Mouse (Mus musculus): ENCODE measurements around the gene Olfr1383. TPM values are rescaled to one million over a fixed set of nuclear protein-coding genes. Genes with fewer than 3 reads are reported as not detected.

Gene Olfr1383
- polyA plus RNA-seq (2014; fragmentation: Illumina TruSeq; extraction: RNeasy Lipid Tissue Mini Kit (QIAGEN cat#74804); ENCODE audit: low read depth, low replicate concordance), result not detected

DNA sequence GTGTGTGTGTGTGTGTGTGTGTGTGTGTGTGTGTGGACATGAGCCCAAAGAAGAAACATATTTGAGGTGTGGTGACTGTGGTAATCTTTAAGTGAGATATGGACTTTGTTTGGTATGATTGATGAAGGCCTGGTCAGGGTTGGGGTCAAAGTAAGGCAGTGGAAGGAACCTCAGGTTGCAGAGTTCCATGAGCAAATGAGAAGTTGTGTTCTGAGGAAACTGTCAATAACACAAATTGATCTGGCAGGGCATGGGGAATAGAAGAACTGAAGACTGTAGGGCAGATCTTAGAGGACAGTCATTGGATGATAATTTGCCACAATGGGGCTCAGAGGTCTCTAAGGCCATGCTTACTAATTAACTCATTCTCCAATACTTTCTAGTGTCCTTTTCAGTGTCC lies at the start of gene Olfr1383:
Gene Olfr1383, plus strand, starts transcription at position 301 of the 400 bp plus-strand sequence.

DNA sequence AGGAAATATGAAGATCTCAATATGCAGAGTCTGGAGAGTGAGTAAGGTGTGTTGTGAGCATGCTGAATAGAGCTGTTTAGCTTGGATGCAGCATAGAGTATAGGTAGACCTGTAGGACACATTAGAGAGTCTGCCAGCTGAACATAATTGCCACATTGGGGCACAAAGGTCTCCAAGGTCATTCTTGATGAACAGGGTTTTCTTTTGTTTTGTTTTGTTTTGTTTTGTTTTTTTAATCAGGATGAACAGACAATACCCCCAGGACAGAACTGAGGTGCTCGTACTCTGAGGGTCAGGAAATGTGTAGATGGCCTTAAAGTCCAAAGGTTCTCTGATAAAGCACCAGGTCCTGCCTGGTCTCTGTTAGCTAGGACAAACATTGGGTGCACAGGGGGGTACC lies 30.7 kb upstream of the Olfr1383 start, which contains the start of gene Olfr1385:
Gene Olfr1385, plus strand, starts transcription at position 301 of the 400 bp plus-strand sequence.

DNA sequence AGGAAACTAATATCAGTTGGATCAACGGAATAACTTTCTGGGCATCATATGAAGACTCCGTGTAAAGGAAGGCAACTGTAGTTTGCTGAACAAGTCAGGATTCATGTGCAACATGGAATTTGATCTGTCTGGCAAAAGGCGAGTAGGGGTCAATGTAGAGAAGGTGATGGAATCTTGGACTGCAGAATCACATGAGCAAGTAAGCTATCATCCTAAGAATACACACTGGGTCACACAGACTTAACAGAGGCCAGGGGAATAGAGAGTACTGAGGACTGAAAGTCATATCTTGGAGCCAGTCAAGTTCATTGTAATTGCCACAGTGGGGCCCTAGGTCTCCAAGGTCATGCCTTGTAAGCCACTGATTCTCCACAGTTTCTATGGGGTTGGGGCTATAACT lies 8.5 kb downstream of the Olfr1383 start, which contains the start of gene Olfr1382:
Gene Olfr1382, plus strand, starts transcription at position 301 of the 400 bp plus-strand sequence.

DNA sequence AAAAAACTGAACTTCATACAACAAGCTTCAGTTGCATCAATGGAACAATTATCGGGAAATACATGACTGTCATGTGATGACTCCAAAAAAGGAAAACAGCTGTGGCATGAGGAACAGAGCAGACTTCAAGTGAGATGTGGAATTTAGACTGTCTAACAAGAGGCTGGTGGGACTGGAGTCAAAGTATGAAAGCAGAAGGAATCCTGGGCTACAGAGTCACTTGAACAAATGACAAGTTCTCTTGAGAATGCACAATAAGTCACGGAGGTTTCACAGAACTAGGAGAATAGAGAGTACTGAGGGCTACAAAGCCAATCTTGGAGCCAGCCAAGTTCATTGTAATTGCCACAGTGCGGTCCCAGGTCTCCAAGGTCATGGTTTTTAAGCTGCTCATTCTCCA lies 23.7 kb downstream of the Olfr1383 start, which contains the start of gene Olfr1381:
Gene Olfr1381, plus strand, starts transcription at position 301 of the 400 bp plus-strand sequence.

DNA sequence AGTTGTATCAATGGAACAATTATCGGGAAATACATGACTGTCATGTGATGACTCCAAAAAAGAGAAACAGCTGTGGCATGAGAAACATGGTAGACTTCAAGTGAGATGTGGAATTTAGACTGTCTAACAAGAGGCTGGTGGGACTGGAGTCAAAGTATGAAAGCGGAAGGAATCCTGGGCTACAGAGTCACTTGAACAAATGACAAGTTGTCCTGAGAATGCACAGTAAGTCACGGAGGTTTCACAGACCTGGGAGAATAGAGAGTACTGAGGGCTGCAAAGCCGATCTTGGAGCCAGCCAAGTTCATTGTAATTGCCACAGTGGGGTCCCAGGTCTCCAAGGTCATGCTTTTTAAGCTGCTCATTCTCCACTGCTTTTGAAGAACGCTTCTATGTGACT lies 37.1 kb downstream of the Olfr1383 start, which contains the start of gene Olfr1380:
Gene Olfr1380, plus strand, starts transcription at position 301 of the 400 bp plus-strand sequence.

Other genes starting within 250 kb of the Olfr1383 start
- gene Olfr1393, start 241.3 kb upstream of the Olfr1383 start, polyA plus RNA-seq (2014; fragmentation: Illumina TruSeq; extraction: RNeasy Lipid Tissue Mini Kit (QIAGEN cat#74804); ENCODE audit: low read depth, low replicate concordance), result not detected
- gene Olfr1392, start 234.4 kb upstream of the Olfr1383 start, polyA plus RNA-seq (2014; fragmentation: Illumina TruSeq; extraction: RNeasy Lipid Tissue Mini Kit (QIAGEN cat#74804); ENCODE audit: low read depth, low replicate concordance), result not detected
- not detected for gene Olfr10, start 214.9 kb upstream of the Olfr1383 start, polyA plus RNA-seq (2014; fragmentation: Illumina TruSeq; extraction: RNeasy Lipid Tissue Mini Kit (QIAGEN cat#74804); ENCODE audit: low read depth, low replicate concordance)
- not detected for gene Olfr1391, start 196.9 kb upstream of the Olfr1383 start, polyA plus RNA-seq (2014; fragmentation: Illumina TruSeq; extraction: RNeasy Lipid Tissue Mini Kit (QIAGEN cat#74804); ENCODE audit: low read depth, low replicate concordance)
- gene Olfr1390, start 184.5 kb upstream of the Olfr1383 start, polyA plus RNA-seq (2014; fragmentation: Illumina TruSeq; extraction: RNeasy Lipid Tissue Mini Kit (QIAGEN cat#74804); ENCODE audit: low read depth, low replicate concordance), result not detected
- gene Olfr1389, start 96.6 kb upstream of the Olfr1383 start, polyA plus RNA-seq (2014; fragmentation: Illumina TruSeq; extraction: RNeasy Lipid Tissue Mini Kit (QIAGEN cat#74804); ENCODE audit: low read depth, low replicate concordance), result not detected
- gene Olfr1388, start 83.0 kb upstream of the Olfr1383 start, polyA plus RNA-seq (2014; fragmentation: Illumina TruSeq; extraction: RNeasy Lipid Tissue Mini Kit (QIAGEN cat#74804); ENCODE audit: low read depth, low replicate concordance), result not detected
- not detected for gene Olfr1387, start 64.3 kb upstream of the Olfr1383 start, polyA plus RNA-seq (2014; fragmentation: Illumina TruSeq; extraction: RNeasy Lipid Tissue Mini Kit (QIAGEN cat#74804); ENCODE audit: low read depth, low replicate concordance)
- gene Olfr1386, start 54.6 kb upstream of the Olfr1383 start, polyA plus RNA-seq (2014; fragmentation: Illumina TruSeq; extraction: RNeasy Lipid Tissue Mini Kit (QIAGEN cat#74804); ENCODE audit: low read depth, low replicate concordance), result not detected
- gene Olfr1385, start 30.6 kb upstream of the Olfr1383 start, polyA plus RNA-seq (2014; fragmentation: Illumina TruSeq; extraction: RNeasy Lipid Tissue Mini Kit (QIAGEN cat#74804); ENCODE audit: low read depth, low replicate concordance), result not detected
- gene Olfr1384, start 12.9 kb upstream of the Olfr1383 start, polyA plus RNA-seq (2014; fragmentation: Illumina TruSeq; extraction: RNeasy Lipid Tissue Mini Kit (QIAGEN cat#74804); ENCODE audit: low read depth, low replicate concordance), result not detected
- gene Olfr1382, start 8.6 kb downstream of the Olfr1383 start, polyA plus RNA-seq (2014; fragmentation: Illumina TruSeq; extraction: RNeasy Lipid Tissue Mini Kit (QIAGEN cat#74804); ENCODE audit: low read depth, low replicate concordance), result not detected
- gene Olfr1381, start 23.8 kb downstream of the Olfr1383 start, polyA plus RNA-seq (2014; fragmentation: Illumina TruSeq; extraction: RNeasy Lipid Tissue Mini Kit (QIAGEN cat#74804); ENCODE audit: low read depth, low replicate concordance), result not detected
- gene Olfr1380, start 37.2 kb downstream of the Olfr1383 start, polyA plus RNA-seq (2014; fragmentation: Illumina TruSeq; extraction: RNeasy Lipid Tissue Mini Kit (QIAGEN cat#74804); ENCODE audit: low read depth, low replicate concordance), result not detected
- gene Flt4, start 89.6 kb downstream of the Olfr1383 start, polyA plus RNA-seq (2014; fragmentation: Illumina TruSeq; extraction: RNeasy Lipid Tissue Mini Kit (QIAGEN cat#74804); ENCODE audit: low read depth, low replicate concordance), result 1.1 TPM
- gene Scgb3a1, start 144.0 kb downstream of the Olfr1383 start, polyA plus RNA-seq (2014; fragmentation: Illumina TruSeq; extraction: RNeasy Lipid Tissue Mini Kit (QIAGEN cat#74804); ENCODE audit: low read depth, low replicate concordance), result not detected
- 218 TPM for gene Cnot6, start 193.1 kb downstream of the Olfr1383 start, polyA plus RNA-seq (2014; fragmentation: Illumina TruSeq; extraction: RNeasy Lipid Tissue Mini Kit (QIAGEN cat#74804); ENCODE audit: low read depth, low replicate concordance)

Measured in sigmoid colon, adult 10 weeks (tissue).